Mouse (Mus musculus): ENCODE data around the gene Mst1. TPM values are rescaled to one million over a fixed set of nuclear protein-coding genes. Genes with fewer than 3 reads are reported as not detected.
A peak's percentile ranks its signal among the peaks of the same experiment; 100 is the strongest.

Gene Mst1
- polyA plus RNA-seq, 1 experiment from 2014 or later, result 7.8 TPM

- Histone ChIP-seq H3K4me2 (ENCODE audit: low read depth, low read length) (no peak overlapping the region), H3K9me3 (replicated peaks; ENCODE audit: control insufficient read depth, low read length) (no peaks in the 10 kb centered on the region), H3K4me3 (replicated peaks; ENCODE audit: low read length) (no peak overlapping the region), H3K27me3 (ENCODE audit: control insufficient read depth, insufficient read depth, low read length) (no peaks in the 10 kb centered on the region), H3K4me1 (ENCODE audit: control insufficient read depth, insufficient read depth, low read length) (0 out of 2 replicates have a peak, but pooled peaks cover 4% of the 10 kb centered on the region), H3K9ac (ENCODE audit: low read length) (no peak overlapping the region), H3K27ac (ENCODE audit: low read length) (no peak overlapping the region), H3K36me3 (ENCODE audit: control insufficient read depth, insufficient read depth, low read length) (peaks cover 13% of the 10 kb centered on the region)
- 90% methylated on average over 9 of the region's 9 CpGs for WGBS
- ATAC-seq (ENCODE audit: insufficient read depth, low FRiP score), result no peak
These were observed 11.2 kb upstream of the Mst1 start for GRCm38 (mm10) chr9:108069007-108069406.

GRCm38 (mm10) chr9:108069529-108069928, 10.7 kb upstream of the Mst1 start:
- Histone ChIP-seq H3K9ac (ENCODE audit: low read length) (no peak overlapping the region), H3K27me3 (ENCODE audit: control insufficient read depth, insufficient read depth, low read length) (no peaks in the 10 kb centered on the region), H3K4me2 (ENCODE audit: low read depth, low read length) (no peak overlapping the region), H3K36me3 (ENCODE audit: control insufficient read depth, insufficient read depth, low read length) (peaks cover 13% of the 10 kb centered on the region), H3K4me1 (ENCODE audit: control insufficient read depth, insufficient read depth, low read length) (0 out of 2 replicates have a peak, but pooled peaks cover 4% of the 10 kb centered on the region), H3K9me3 (replicated peaks; ENCODE audit: control insufficient read depth, low read length) (no peaks in the 10 kb centered on the region), H3K27ac (ENCODE audit: low read length) (no peak overlapping the region), H3K4me3 (replicated peaks; ENCODE audit: low read length) (no peak overlapping the region)
- ATAC-seq (ENCODE audit: insufficient read depth, low FRiP score), result no peak
- WGBS, result 86% methylated on average over 7 of the region's 7 CpGs

DNA sequence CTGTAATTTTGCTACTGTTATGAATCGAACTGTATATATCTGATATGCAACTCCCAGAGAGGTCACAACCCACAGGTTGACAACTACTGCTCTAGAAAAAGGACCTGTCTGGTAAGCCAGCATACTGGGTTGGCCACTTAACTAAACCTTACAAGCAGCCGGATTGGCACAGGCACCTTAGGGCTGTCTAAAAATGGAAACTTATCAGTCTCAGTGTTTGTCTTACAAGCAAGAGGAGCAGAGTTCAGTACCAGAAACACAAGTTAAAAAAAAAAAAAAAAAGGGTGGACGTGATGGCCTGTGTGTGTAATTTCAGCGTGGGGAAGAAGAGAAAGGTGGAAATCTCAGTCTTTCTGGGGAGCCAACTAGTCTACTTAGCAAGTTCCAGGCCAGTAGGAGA, 8.4 kb upstream of the Mst1 start:
- H3K36me3 ChIP-seq (ENCODE audit: control insufficient read depth, insufficient read depth, low read length), result peaks cover 13% of the 10 kb centered on the region
- H3K4me3 ChIP-seq (replicated peaks; ENCODE audit: low read length), result no peak overlapping the region
- 0 out of 2 replicates have a peak overlapping the region, but pooled peaks have one; percentile 9 for H3K9ac ChIP-seq (ENCODE audit: low read length)
- H3K27me3 ChIP-seq (ENCODE audit: control insufficient read depth, insufficient read depth, low read length), result no peaks in the 10 kb centered on the region
- H3K27ac ChIP-seq (ENCODE audit: low read length), result peak overlapping the region; percentile 64; the same call in 1 of the 2 replicates
- WGBS, result 71% methylated on average over 4 of the region's 4 CpGs
- no peak overlapping the region for H3K4me2 ChIP-seq (ENCODE audit: low read depth, low read length)
- peak; percentile 31; the same call in 1 of the 2 replicates for ATAC-seq (ENCODE audit: insufficient read depth, low FRiP score)
- H3K9me3 ChIP-seq (replicated peaks; ENCODE audit: control insufficient read depth, low read length), result no peaks in the 10 kb centered on the region
- H3K4me1 ChIP-seq (ENCODE audit: control insufficient read depth, insufficient read depth, low read length), result 0 out of 2 replicates have a peak, but pooled peaks cover 4% of the 10 kb centered on the region

GRCm38 (mm10) chr9:108072481-108072924, 7.7 kb upstream of the Mst1 start:
- Histone ChIP-seq H3K9me3 (replicated peaks; ENCODE audit: control insufficient read depth, low read length) (no peaks in the 10 kb centered on the region), H3K4me2 (ENCODE audit: low read depth, low read length) (no peak overlapping the region), H3K4me3 (replicated peaks; ENCODE audit: low read length) (no peak overlapping the region), H3K27me3 (ENCODE audit: control insufficient read depth, insufficient read depth, low read length) (no peaks in the 10 kb centered on the region), H3K27ac (ENCODE audit: low read length) (peak overlapping the region; percentile 64), H3K9ac (ENCODE audit: low read length) (0 out of 2 replicates have a peak overlapping the region, but pooled peaks have one; percentile 9), H3K36me3 (ENCODE audit: control insufficient read depth, insufficient read depth, low read length) (peaks cover 13% of the 10 kb centered on the region), H3K4me1 (ENCODE audit: control insufficient read depth, insufficient read depth, low read length) (0 out of 2 replicates have a peak, but pooled peaks cover 4% of the 10 kb centered on the region)
- no peak for ATAC-seq (ENCODE audit: insufficient read depth, low FRiP score)
- WGBS, result 51% methylated on average over 9 of the region's 9 CpGs

DNA sequence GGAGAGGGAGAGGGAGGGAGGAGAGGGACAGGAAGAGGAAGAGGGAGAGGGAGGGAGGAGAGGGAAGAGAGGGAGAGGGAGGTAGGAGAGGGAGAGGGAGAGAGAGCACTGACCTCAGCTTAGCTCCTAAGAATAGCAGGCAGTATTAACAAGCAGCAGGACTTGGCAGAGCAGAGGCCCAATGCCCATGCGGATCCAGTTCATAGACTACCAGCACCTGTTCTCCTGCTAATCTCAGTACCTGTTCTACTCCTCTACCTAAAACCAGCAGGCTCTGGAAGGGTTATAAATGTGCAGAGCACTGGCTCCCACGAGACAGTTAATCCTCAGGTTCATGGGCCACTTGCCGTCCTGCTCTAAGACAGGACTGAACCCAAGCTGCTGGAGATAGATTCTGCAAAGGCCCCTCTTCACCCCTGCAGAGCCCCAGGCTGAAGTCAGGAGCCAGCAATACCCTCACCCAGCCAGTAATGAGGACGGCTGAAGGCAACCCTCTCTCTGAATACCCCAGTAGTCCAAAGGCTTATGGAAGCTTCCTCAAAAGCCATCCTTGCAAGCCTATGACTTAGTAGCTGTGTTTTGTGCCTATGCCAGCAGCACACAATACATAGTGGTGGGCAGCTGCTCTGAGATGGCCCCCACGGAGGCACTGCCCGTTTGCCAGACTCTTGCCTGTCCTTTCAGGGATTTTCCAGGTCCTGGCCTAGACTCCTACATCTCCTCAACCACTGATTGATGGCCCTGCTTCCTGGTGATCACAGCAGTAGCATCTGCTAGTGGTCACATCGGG, 6.9 kb upstream of the Mst1 start:
- Histone ChIP-seq H3K9ac (ENCODE audit: low read length) (no peak overlapping the region), H3K36me3 (ENCODE audit: control insufficient read depth, insufficient read depth, low read length) (peaks cover 13% of the 10 kb centered on the region), H3K4me1 (ENCODE audit: control insufficient read depth, insufficient read depth, low read length) (peaks cover 9% of the 10 kb centered on the region; the same call in 1 of the 2 replicates), H3K27ac (ENCODE audit: low read length) (no peak overlapping the region), H3K4me2 (ENCODE audit: low read depth, low read length) (no peak overlapping the region), H3K4me3 (replicated peaks; ENCODE audit: low read length) (no peak overlapping the region), H3K9me3 (replicated peaks; ENCODE audit: control insufficient read depth, low read length) (no peaks in the 10 kb centered on the region), H3K27me3 (ENCODE audit: control insufficient read depth, insufficient read depth, low read length) (no peaks in the 10 kb centered on the region)
- WGBS, result 68% methylated on average over 7 of the region's 7 CpGs
- ATAC-seq (ENCODE audit: insufficient read depth, low FRiP score), result no peak

- Histone ChIP-seq H3K27me3 (ENCODE audit: control insufficient read depth, insufficient read depth, low read length) (peaks cover 21% of the 10 kb centered on the region), H3K4me1 (ENCODE audit: control insufficient read depth, insufficient read depth, low read length) (peaks cover 24% of the 10 kb centered on the region), H3K9ac (ENCODE audit: low read length) (peak overlapping the region; percentile 48), H3K9me3 (replicated peaks; ENCODE audit: control insufficient read depth, low read length) (no peaks in the 10 kb centered on the region), H3K4me3 (replicated peaks; ENCODE audit: low read length) (peak overlapping the region; percentile 28), H3K27ac (ENCODE audit: low read length) (no peak overlapping the region), H3K36me3 (ENCODE audit: control insufficient read depth, insufficient read depth, low read length) (peaks cover 10% of the 10 kb centered on the region), H3K4me2 (ENCODE audit: low read depth, low read length) (peak overlapping the region; percentile 43)
- 7% methylated on average over 19 of the region's 19 CpGs for WGBS
- no peak for ATAC-seq (ENCODE audit: insufficient read depth, low FRiP score)
These were observed 2.3 kb downstream of the Mst1 start for GRCm38 (mm10) chr9:108082549-108082948.

DNA sequence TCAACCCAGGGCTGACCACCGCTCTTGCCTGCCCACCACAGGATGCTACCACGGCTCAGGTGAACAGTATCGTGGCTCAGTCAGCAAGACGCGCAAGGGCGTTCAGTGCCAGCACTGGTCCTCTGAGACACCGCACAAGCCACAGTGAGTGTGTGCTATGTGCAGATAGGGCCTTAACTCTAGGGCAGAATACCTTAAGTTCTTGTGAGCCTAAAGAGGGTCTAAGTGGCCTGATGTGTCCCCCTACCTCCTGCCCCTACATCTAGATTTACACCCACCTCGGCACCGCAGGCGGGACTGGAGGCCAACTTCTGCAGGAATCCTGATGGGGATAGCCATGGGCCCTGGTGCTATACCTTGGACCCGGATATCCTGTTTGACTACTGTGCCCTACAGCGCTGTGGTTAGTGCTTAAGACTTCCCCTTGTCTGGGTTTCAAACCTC, 2.8 kb downstream of the Mst1 start, which contains the start of gene Rnf123:
TSS of gene Rnf123 (minus strand) at position 359 of the 444 bp plus-strand sequence.
- peaks cover 22% of the 10 kb centered on the region for H3K4me1 ChIP-seq (ENCODE audit: control insufficient read depth, insufficient read depth, low read length)
- WGBS, result 31% methylated on average over 12 of the region's 12 CpGs
- ATAC-seq (ENCODE audit: insufficient read depth, low FRiP score), result no peak
- H3K4me3 ChIP-seq (replicated peaks; ENCODE audit: low read length), result peak within 1 kb of the TSS; percentile 28
- H3K4me2 ChIP-seq (ENCODE audit: low read depth, low read length), result peak within 1 kb of the TSS; percentile 43
- no peak within 1 kb of the TSS for H3K27ac ChIP-seq (ENCODE audit: low read length)
- H3K9ac ChIP-seq (ENCODE audit: low read length), result peak within 1 kb of the TSS; percentile 48
- H3K27me3 ChIP-seq (ENCODE audit: control insufficient read depth, insufficient read depth, low read length), result peaks cover 21% of the 10 kb centered on the region
- no peaks in the 10 kb centered on the region for H3K9me3 ChIP-seq (replicated peaks; ENCODE audit: control insufficient read depth, low read length)
- H3K36me3 ChIP-seq (ENCODE audit: control insufficient read depth, insufficient read depth, low read length), result peaks cover 14% of the 10 kb centered on the region

DNA sequence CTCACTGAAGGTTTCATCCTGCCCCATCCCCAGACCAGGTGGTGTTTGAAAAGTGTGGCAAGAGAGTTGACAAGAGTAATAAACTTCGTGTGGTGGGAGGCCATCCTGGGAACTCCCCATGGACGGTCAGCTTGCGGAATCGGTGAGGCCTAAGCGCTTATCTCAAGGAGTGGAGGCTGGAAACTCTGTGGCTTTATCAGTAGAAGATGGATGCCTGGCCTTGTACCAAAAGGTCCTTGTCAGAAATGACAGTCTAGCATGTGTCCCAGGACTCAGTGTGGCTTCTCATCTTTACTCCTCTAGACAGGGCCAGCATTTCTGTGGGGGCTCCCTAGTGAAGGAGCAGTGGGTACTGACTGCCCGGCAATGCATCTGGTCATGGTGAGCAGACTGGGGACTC, 3.3 kb downstream of the Mst1 start:
- ATAC-seq (ENCODE audit: insufficient read depth, low FRiP score), result no peak
- WGBS, result 73% methylated on average over 6 of the region's 6 CpGs
- H3K36me3 ChIP-seq (ENCODE audit: control insufficient read depth, insufficient read depth, low read length), result peaks cover 16% of the 10 kb centered on the region
- no peaks in the 10 kb centered on the region for H3K9me3 ChIP-seq (replicated peaks; ENCODE audit: control insufficient read depth, low read length)
- H3K9ac ChIP-seq (ENCODE audit: low read length), result no peak overlapping the region
- peaks cover 18% of the 10 kb centered on the region for H3K4me1 ChIP-seq (ENCODE audit: control insufficient read depth, insufficient read depth, low read length)
- H3K27me3 ChIP-seq (ENCODE audit: control insufficient read depth, insufficient read depth, low read length), result peaks cover 21% of the 10 kb centered on the region
- no peak overlapping the region for H3K4me3 ChIP-seq (replicated peaks; ENCODE audit: low read length)
- no peak overlapping the region for H3K4me2 ChIP-seq (ENCODE audit: low read depth, low read length)
- H3K27ac ChIP-seq (ENCODE audit: low read length), result no peak overlapping the region

DNA sequence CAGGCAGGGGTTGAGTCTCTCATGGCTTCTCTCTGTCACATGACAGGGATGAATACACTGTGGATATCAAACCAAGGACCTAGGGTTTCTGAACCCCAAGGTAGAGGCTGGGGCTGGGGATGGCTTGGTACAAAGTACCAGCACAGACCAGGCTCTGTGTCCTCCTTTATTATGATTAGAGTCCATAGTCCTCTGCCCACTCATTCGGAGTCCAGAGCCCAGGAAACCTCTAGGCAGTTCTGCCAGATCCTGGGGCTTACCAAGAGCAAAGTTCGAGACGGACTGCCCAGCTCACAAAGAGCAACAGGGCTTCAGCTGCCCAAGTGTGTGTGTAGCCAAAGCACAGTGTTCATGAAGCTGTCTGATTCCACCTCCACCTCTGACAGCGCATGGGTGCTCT, 5.0 kb downstream of the Mst1 start:
- ATAC-seq (ENCODE audit: insufficient read depth, low FRiP score), result no peak
- no peak overlapping the region for H3K4me2 ChIP-seq (ENCODE audit: low read depth, low read length)
- 88% methylated on average over 4 of the region's 4 CpGs for WGBS
- H3K4me1 ChIP-seq (ENCODE audit: control insufficient read depth, insufficient read depth, low read length), result peaks cover 8% of the 10 kb centered on the region
- H3K36me3 ChIP-seq (ENCODE audit: control insufficient read depth, insufficient read depth, low read length), result peaks cover 24% of the 10 kb centered on the region
- H3K9ac ChIP-seq (ENCODE audit: low read length), result no peak overlapping the region
- peaks cover 21% of the 10 kb centered on the region for H3K27me3 ChIP-seq (ENCODE audit: control insufficient read depth, insufficient read depth, low read length)
- no peaks in the 10 kb centered on the region for H3K9me3 ChIP-seq (replicated peaks; ENCODE audit: control insufficient read depth, low read length)
- H3K4me3 ChIP-seq (replicated peaks; ENCODE audit: low read length), result no peak overlapping the region
- no peak overlapping the region for H3K27ac ChIP-seq (ENCODE audit: low read length)

Data from stomach, embryonic 16.5 days (tissue).